Mouse (Mus musculus) midbrain, postnatal 0 days (tissue): ENCODE measurements around the gene Adgrg3. TPM values are rescaled to one million over a fixed set of nuclear protein-coding genes. Genes with fewer than 3 reads are reported as not detected.
A peak's percentile ranks its signal among the peaks of the same experiment; 100 is the strongest.

Experiments
- ATAC-seq: fragments of 200-750 bp; cut with Nextera tagmentation; 2 replicates; pipeline ENCODE4 v1.8.0; 2017; ENCODE audit warnings: moderate number of reproducible peaks, mild to moderate bottlenecking, moderate TSS enrichment, moderate library complexity; ENCODE audit not compliant: low FRiP score
- DNase-seq: peaks from one replicate; pipeline ENCODE4 v3.0.0-alpha.2; 2015; ENCODE audit warnings: low spot score
- H3K27ac ChIP-seq: fragments of 300-500 bp; sonication (generic); 2 replicates; pipeline ENCODE4 v1.5.1; 2014; ENCODE audit warnings: low read depth, mild to moderate bottlenecking, low read length, mixed read lengths
- H3K27me3 ChIP-seq: fragments of 300-500 bp; sonication (generic); 2 replicates; pipeline ENCODE4 v1.6.1; 2014; ENCODE audit warnings: low read length, control low read depth, mixed read lengths; ENCODE audit not compliant: insufficient read depth
- H3K36me3 ChIP-seq: fragments of 300-500 bp; sonication (generic); 2 replicates; pipeline ENCODE4 v1.6.1; 2014; ENCODE audit warnings: low read length, control low read depth, mixed read lengths; ENCODE audit not compliant: insufficient read depth
- H3K4me1 ChIP-seq: fragments of 300-500 bp; sonication (generic); 2 replicates; pipeline ENCODE4 v1.6.1; 2014; ENCODE audit warnings: mild to moderate bottlenecking, control low read depth, antibody characterized with exemption, low read length, mixed read lengths; ENCODE audit not compliant: insufficient read depth
- H3K4me2 ChIP-seq: fragments of 300-500 bp; sonication (generic); 2 replicates; pipeline ENCODE4 v1.6.1; 2014; ENCODE audit warnings: low read depth, mild to moderate bottlenecking, low read length, mixed read lengths; ENCODE audit not compliant: poor library complexity, severe bottlenecking
- H3K4me3 ChIP-seq: fragments of 300-500 bp; sonication (generic); 2 replicates; pipeline ENCODE4 v1.5.1; 2014; ENCODE audit warnings: low read depth, mild to moderate bottlenecking, low read length, moderate library complexity
- H3K9ac ChIP-seq: fragments of 300-500 bp; sonication (generic); replicated peaks from 2 replicates; pipeline ENCODE4 v1.6.1; 2014; ENCODE audit warnings: mild to moderate bottlenecking, low read length, moderate library complexity, mixed read lengths; ENCODE audit not compliant: poor library complexity, severe bottlenecking
- H3K9me3 ChIP-seq: fragments of 300-500 bp; sonication (generic); 2 replicates; pipeline ENCODE4 v1.6.1; 2016; ENCODE audit warnings: low read length, control low read depth
- CTCF ChIP-seq: IDR thresholded peaks from 2 replicates; pipeline ENCODE4 v1.5.1; 2016; ENCODE audit warnings: antibody characterized with exemption, mild to moderate bottlenecking
- WGBS: fragments of 180-500 bp; shearing (Covaris S2); extraction: QIAGEN DNeasy Blood & Tissue Kit; methylation state at CpG from one replicate; pipeline ENCODE4 v1.1.7; 2014; 5-methylcytosine and 5-hydroxymethylcytosine counted together
- polyA plus RNA-seq: library from polyadenylated mRNA; unstranded; fragments of >200 nt; fragmentation: Nextera tagmentation; extraction: Ambion mirVana; gene quantifications from 2 replicates; pipeline ENCODE4 v1.2.1, GENCODE M21; 2015
- total RNA-seq: library from RNA; depleted of rRNA; stranded (reverse); fragments of >200 nt; gene quantifications from 2 replicates; pipeline ENCODE4 v1.2.3, GENCODE M21; 2014

Adgrg3 gene
- total and polyA plus RNA-seq, 2 experiments from 2014 or later: 0.59 to 1.5 TPM

DNA sequence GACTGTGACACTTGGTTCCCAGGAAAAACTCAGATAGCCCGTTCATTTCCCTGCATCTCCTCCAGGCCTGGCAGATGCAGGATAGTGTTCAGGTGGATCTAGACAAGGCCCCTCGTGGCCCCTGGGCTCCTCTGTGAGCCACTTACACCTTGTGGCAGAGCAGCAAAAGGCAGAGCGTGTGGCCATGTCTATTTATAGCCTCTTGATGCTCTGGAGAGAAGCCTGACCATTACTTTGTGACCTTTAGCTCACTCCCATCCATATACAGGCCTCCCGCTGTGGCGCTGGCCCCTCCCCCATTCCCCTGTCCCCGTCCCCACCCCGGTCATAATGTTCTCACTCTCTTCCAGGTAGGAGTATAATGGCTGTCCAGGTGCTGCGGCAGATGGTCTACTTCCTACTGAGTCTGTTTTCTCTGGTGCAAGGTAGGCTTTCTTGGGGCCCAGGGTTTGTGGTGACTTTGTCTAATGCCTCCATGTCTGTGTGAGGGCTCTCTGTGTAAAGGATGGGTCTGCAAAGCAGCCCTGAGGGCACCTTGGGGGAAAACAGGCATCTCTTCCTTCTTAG is 15.3 kb upstream of the Adgrg3 start:
- Histone ChIP-seq H3K9me3 (no peaks in the 10 kb centered on the region), H3K4me3 (no peak overlapping the region), H3K27me3 (no peaks in the 10 kb centered on the region), H3K27ac (peak overlapping the region; percentile 27), H3K36me3 (peaks cover 41% of the 10 kb centered on the region), H3K4me1 (peaks cover 29% of the 10 kb centered on the region), H3K4me2 (no peak overlapping the region), H3K9ac (no peak overlapping the region)
- DNase-seq: no peak
- WGBS: 70% methylated on average over 8 of the region's 8 CpGs
- no peak for TF ChIP-seq CTCF
- ATAC-seq: no peak

DNA sequence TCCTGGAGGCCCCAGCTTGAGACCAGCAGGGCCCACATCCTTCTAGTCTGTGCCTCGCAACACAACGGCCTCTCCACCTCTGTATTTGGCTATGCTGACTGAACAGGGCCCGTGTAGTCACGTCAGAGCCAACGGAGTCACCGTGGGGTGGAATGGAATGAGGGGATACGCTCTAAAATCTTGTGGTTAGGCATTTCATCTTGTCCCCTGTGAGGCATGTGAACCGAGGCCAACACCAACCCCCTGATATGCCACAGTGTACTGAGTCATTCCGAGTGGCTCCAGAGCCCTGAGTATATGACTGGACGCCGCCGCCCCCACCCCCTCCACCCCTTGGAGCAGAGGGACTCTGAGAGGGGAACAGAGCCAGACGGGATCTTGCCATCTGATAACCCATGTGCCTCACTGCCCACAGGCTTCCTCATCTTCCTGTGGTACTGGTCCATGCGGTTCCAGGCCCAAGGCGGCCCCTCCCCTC is 5.0 kb upstream of the Adgrg3 start:
- Histone ChIP-seq H3K4me3 (no peak overlapping the region), H3K9ac (no peak overlapping the region), H3K27ac (no peak overlapping the region), H3K36me3 (peaks cover 73% of the 10 kb centered on the region), H3K4me2 (no peak overlapping the region), H3K27me3 (no peaks in the 10 kb centered on the region), H3K9me3 (no peaks in the 10 kb centered on the region), H3K4me1 (no peaks in the 10 kb centered on the region)
- 91% methylated on average over 15 of the region's 15 CpGs for WGBS
- DNase-seq (no peak), ATAC-seq (no peak)
- TF ChIP-seq CTCF: no peak

DNA sequence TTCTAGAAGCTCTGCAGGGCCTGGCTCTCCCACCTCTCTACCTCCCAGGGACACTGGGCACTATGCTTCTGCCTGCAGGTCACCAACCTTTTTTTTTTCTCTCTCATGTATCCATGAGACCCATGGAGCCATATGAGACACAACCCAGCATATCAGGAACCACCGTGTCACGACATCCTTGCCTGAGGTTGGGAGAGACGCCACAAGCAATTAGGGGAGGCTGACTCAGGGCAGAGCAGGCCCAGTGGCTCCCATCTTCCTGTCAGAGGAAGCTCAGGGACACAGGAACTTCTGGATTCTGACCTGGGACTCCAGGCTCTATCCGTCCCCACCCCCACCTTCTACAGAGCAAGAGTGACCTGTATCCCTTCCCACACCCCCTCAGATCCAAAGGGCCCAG is 1.6 kb upstream of the Adgrg3 start:
- Histone ChIP-seq H3K9me3 (no peaks in the 10 kb centered on the region), H3K27me3 (no peaks in the 10 kb centered on the region), H3K27ac (no peak overlapping the region), H3K9ac (no peak overlapping the region), H3K36me3 (peaks cover 39% of the 10 kb centered on the region), H3K4me3 (no peak overlapping the region), H3K4me1 (no peaks in the 10 kb centered on the region), H3K4me2 (no peak overlapping the region)
- ATAC-seq (no peak), DNase-seq (no peak)
- no peak for TF ChIP-seq CTCF
- 79% methylated on average over 4 of the region's 4 CpGs for WGBS

DNA sequence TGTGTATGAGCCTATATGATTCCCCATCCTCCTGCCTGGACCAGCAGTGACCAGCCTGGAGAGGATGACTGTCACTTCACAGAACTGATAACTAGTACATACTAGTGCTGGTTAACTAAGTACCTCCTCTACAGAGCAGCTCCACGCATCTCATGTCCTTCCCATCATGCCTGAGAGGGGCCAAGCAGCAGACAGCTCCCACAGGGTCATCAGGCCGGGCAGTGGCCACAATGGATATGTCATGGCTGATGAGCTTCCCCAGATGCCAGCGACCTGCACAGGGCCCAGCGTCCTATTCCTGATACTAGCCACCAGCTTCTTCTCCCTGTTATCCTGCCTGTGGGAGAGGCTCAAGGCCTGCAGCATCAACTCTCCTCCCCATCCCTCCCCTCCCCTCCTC is 808 bp upstream of the Adgrg3 start:
- Histone ChIP-seq H3K27me3 (no peaks in the 10 kb centered on the region), H3K9me3 (no peaks in the 10 kb centered on the region), H3K4me2 (no peak overlapping the region), H3K27ac (no peak overlapping the region), H3K4me3 (no peak overlapping the region), H3K9ac (no peak overlapping the region), H3K4me1 (no peaks in the 10 kb centered on the region), H3K36me3 (peaks cover 31% of the 10 kb centered on the region)
- no peak for DNase-seq
- WGBS: 61% methylated on average over 4 of the region's 4 CpGs
- no peak for ATAC-seq
- TF ChIP-seq CTCF: no peak

DNA sequence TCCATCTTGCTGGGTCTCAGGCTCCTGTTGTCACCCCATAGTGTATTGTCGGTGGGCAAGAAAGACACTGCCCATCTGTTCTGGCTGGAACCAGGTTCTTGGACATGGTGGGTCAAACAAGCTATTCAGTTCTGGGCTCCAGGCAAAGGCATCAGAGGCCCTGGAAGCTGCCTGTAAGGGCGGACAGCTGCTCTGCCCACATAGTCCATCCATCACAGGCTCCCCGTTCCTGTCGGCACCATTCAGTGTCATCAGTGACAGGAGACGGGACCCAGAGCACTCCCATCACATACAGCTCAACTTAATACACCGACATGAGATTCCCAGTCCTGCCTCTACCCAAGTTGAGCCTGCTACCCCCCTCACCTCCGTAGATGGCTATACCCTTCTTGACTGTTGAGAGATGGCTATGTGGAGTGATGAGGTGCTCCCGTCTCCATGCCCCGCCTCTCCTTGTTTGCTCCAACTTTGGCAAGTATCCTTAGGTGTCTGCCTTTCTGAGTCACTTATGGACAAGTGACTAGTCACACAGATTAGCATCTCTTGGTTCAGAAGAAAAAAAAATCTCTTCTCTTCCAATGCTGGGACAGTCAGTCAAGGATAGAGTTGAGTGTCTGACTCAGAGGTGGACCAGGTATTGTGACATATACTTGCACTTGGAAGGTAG is 610 bp downstream of the Adgrg3 start:
- Histone ChIP-seq H3K4me2 (no peak overlapping the region), H3K27me3 (no peaks in the 10 kb centered on the region), H3K27ac (no peak overlapping the region), H3K4me3 (no peak overlapping the region), H3K4me1 (no peaks in the 10 kb centered on the region), H3K9ac (no peak overlapping the region), H3K9me3 (no peaks in the 10 kb centered on the region), H3K36me3 (peaks cover 17% of the 10 kb centered on the region)
- WGBS: 95% methylated on average over 9 of the region's 9 CpGs
- ATAC-seq (no peak), DNase-seq (no peak)
- no peak for TF ChIP-seq CTCF

DNA sequence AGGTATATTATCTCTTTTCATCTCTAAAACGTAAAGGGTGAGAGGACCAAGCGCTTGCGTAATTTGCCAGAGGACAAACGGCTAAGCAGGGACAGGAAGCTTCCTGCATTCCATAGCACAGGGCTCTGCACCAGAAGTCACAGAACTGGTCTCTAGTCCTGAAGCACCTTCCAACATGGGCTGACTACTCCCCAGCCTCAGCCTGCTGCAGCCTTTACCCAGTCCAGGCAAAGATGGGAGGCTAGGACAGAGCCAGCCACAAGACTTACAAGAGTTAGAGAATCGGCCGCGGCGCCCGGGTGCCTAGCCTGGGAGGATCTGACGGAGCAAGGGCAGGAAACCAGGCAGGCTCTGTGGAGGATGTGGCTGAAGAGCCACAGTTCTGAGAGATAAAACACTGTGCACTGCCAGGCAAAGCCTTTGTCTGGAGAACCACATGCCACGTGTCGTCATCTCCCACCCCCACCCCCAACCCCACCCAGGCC is 2.8 kb downstream of the Adgrg3 start:
- ATAC-seq: no peak
- Histone ChIP-seq H3K9me3 (no peaks in the 10 kb centered on the region), H3K4me3 (no peak overlapping the region), H3K4me1 (no peaks in the 10 kb centered on the region), H3K9ac (no peak overlapping the region), H3K27me3 (no peaks in the 10 kb centered on the region), H3K4me2 (no peak overlapping the region), H3K27ac (no peak overlapping the region), H3K36me3 (no peaks in the 10 kb centered on the region)
- TF ChIP-seq CTCF: no peak
- no peak for DNase-seq
- 78% methylated on average over 12 of the region's 12 CpGs for WGBS
